Mouse (Mus musculus) hindbrain, embryonic 12.5 days (tissue): ENCODE results near the gene Rgs6. TPM values are rescaled to one million over a fixed set of nuclear protein-coding genes. Genes with fewer than 3 reads are reported as not detected.

Experiments
- ATAC-seq: fragments of 200-750 bp; cut with Nextera tagmentation; 2 replicates; pipeline ENCODE4 v1.8.0; 2017; ENCODE audit warnings: moderate TSS enrichment; ENCODE audit not compliant: low FRiP score
- H3K27ac ChIP-seq: fragments of 300-500 bp; sonication (generic); 2 replicates; pipeline ENCODE4 v1.5.1; 2016; ENCODE audit warnings: mild to moderate bottlenecking
- H3K27me3 ChIP-seq: fragments of 300-500 bp; sonication (generic); 2 replicates; pipeline ENCODE4 v1.6.1; 2016; ENCODE audit warnings: mild to moderate bottlenecking
- H3K36me3 ChIP-seq: fragments of 300-500 bp; sonication (generic); 2 replicates; pipeline ENCODE4 v1.6.1; 2016; ENCODE audit warnings: mild to moderate bottlenecking
- H3K4me1 ChIP-seq: fragments of 300-500 bp; sonication (generic); 2 replicates; pipeline ENCODE4 v1.6.1; 2016
- H3K4me2 ChIP-seq: fragments of 300-500 bp; sonication (generic); replicated peaks from 2 replicates; pipeline ENCODE4 v1.6.1; 2016; ENCODE audit warnings: mild to moderate bottlenecking
- H3K4me3 ChIP-seq: fragments of 300-500 bp; sonication (generic); 2 replicates; pipeline ENCODE4 v1.5.1; 2016; ENCODE audit warnings: mild to moderate bottlenecking
- H3K9ac ChIP-seq: fragments of 300-500 bp; sonication (generic); 2 replicates; pipeline ENCODE4 v1.6.1; 2016; ENCODE audit warnings: mild to moderate bottlenecking, moderate library complexity
- H3K9me3 ChIP-seq: fragments of 300-500 bp; sonication (generic); replicated peaks from 2 replicates; pipeline ENCODE4 v1.6.1; 2016; ENCODE audit warnings: mild to moderate bottlenecking
- WGBS: fragments of 180-500 bp; shearing (Covaris S2); methylation state at CpG from one replicate; pipeline ENCODE4 v1.1.7; 2016; 5-methylcytosine and 5-hydroxymethylcytosine counted together
- polyA plus RNA-seq: library from polyadenylated mRNA; unstranded; fragments of >200 nt; fragmentation: Nextera tagmentation; extraction: Ambion mirVana; gene quantifications from 2 replicates; pipeline ENCODE4 v1.2.1, GENCODE M21; 2016

Rgs6 gene
- polyA plus RNA-seq, 1 experiment from 2014 or later = 2.4 TPM

DNA sequence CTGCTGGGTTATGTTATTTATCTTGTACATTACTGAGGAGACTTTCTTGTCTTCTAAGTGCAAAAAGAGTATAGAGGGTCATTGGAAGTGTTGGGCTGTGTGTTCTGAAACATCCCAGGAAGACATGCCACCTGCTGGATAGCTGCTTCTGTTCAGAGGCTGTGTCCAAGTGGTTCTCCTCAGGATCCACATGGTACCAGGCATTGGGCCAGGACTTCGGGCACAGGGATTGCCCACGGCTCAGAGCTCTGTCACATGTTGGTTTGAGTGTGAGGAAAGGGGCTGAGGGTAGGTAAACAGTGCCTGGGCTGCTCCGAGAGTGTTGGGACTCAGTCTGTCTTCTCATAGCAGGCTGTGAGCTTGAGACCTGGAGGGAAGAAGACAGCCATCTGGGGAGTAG lies 79.3 kb downstream of the Rgs6 start:
- no peak for ATAC-seq
- Histone ChIP-seq H3K4me2 (no peak overlapping the region), H3K9me3 (no peaks in the 10 kb centered on the region), H3K27me3 (no peaks in the 10 kb centered on the region), H3K27ac (no peak overlapping the region), H3K36me3 (no peaks in the 10 kb centered on the region), H3K4me3 (no peak overlapping the region), H3K4me1 (no peaks in the 10 kb centered on the region), H3K9ac (no peak overlapping the region)
- WGBS = 85% methylated on average over 3 of the region's 3 CpGs

DNA sequence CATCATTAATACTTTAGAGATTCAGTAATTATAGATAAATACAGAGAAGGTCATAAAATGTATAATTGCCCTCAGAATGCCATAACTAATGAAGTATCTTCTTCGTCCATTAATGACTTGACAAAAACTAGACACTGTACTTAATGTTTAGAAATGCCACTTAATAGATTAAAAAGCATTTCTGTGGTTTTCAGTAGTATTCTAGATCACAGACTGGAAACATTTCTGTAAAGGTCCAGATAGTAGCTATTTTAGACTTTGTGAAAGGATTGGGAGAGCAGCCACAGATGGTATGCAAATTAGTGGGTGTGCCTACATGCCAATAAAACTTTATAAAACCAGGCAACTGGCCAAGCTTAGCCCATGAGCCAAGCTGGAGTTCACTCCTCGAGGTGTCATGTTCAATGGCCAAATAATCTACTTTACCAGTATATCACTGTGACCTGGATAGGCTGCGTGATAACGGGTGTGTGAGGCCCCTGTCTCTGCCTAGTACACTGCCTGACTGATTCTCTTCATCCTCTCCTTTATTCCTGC lies 82.2 kb downstream of the Rgs6 start:
- H3K9me3 ChIP-seq = no peaks in the 10 kb centered on the region
- no peak overlapping the region for H3K4me3 ChIP-seq
- H3K4me1 ChIP-seq = peaks cover 6% of the 10 kb centered on the region; the same call in 1 of the 2 replicates
- no peaks in the 10 kb centered on the region for H3K36me3 ChIP-seq
- H3K4me2 ChIP-seq = no peak overlapping the region
- H3K27me3 ChIP-seq = no peaks in the 10 kb centered on the region
- no peak for ATAC-seq
- WGBS = 88% methylated on average over 4 of the region's 4 CpGs
- no peak overlapping the region for H3K27ac ChIP-seq
- H3K9ac ChIP-seq = no peak overlapping the region

DNA sequence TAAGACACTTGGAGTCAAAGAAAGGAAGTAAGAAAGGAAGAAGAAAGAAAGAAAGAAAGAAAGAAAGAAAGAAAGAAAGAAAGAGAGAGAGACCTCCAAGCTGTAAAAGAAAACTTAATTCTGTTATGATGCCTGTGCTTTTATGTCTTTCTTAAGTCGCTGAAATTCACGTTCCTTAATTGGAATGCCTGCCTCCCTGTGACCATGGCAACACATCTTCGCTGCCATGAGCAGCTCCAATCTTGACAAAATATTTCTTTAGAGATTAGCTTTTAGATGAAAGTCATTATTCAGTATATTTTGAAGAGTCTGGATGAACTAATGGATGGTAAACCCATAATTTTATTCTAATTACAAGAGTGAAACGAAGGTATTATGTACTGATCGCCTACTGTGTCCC lies 83.5 kb downstream of the Rgs6 start:
- Histone ChIP-seq H3K9me3 (no peaks in the 10 kb centered on the region), H3K27me3 (no peaks in the 10 kb centered on the region), H3K4me3 (no peak overlapping the region), H3K4me2 (no peak overlapping the region), H3K9ac (no peak overlapping the region), H3K27ac (no peak overlapping the region), H3K4me1 (peaks cover 8% of the 10 kb centered on the region; the same call in 1 of the 2 replicates), H3K36me3 (no peaks in the 10 kb centered on the region)
- no peak for ATAC-seq
- 81% methylated on average over 5 of the region's 5 CpGs for WGBS

DNA sequence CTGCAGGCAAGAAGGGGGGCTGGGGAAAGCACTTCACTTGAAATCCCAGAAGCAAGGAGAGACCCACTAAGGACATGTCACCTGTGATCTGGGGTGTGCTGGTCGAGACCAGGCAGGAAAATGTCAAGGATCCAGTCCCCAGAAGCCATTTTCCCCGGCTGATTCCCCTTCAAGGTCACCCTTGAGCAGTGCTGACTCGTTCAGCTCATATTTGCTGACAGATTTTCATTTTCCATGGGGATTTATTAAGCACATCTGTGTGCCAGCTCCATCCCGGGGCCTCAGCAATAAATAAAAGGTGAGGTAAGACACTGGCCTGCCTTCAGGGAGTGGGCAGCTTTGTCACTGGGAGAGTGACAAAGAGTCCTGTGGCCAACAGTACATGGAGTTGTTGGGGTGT lies 87.0 kb downstream of the Rgs6 start:
- 51% methylated on average over 4 of the region's 4 CpGs for WGBS
- Histone ChIP-seq H3K9me3 (no peaks in the 10 kb centered on the region), H3K27ac (no peak overlapping the region), H3K4me2 (no peak overlapping the region), H3K4me3 (no peak overlapping the region), H3K4me1 (peaks cover 8% of the 10 kb centered on the region; the same call in 1 of the 2 replicates), H3K9ac (no peak overlapping the region), H3K36me3 (no peaks in the 10 kb centered on the region), H3K27me3 (no peaks in the 10 kb centered on the region)
- no peak for ATAC-seq

DNA sequence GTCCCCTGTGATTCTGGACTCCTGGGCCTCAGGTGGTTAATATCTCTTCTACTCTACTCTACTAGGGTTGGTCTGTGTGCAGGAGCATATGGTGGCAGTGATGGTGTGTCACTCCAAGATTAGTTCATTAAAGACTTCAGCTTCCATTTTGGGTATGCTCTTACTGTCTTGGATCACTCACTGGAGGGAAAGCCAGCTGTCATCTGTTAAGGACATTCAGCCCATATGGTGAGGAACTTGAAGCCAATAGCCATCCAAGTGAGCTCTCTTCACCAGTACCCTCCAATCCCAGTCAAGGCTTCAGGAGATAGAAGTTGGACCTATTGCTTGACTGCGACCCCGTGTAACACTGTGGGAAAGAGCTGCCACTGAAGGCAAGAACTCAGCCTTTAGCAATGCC lies 98.9 kb downstream of the Rgs6 start:
- H3K9ac ChIP-seq = no peak overlapping the region
- no peak overlapping the region for H3K4me2 ChIP-seq
- no peaks in the 10 kb centered on the region for H3K4me1 ChIP-seq
- no peak for ATAC-seq
- 92% methylated on average over 2 of the region's 2 CpGs for WGBS
- H3K9me3 ChIP-seq = no peaks in the 10 kb centered on the region
- H3K27ac ChIP-seq = no peak overlapping the region
- no peak overlapping the region for H3K4me3 ChIP-seq
- no peaks in the 10 kb centered on the region for H3K36me3 ChIP-seq
- H3K27me3 ChIP-seq = no peaks in the 10 kb centered on the region

DNA sequence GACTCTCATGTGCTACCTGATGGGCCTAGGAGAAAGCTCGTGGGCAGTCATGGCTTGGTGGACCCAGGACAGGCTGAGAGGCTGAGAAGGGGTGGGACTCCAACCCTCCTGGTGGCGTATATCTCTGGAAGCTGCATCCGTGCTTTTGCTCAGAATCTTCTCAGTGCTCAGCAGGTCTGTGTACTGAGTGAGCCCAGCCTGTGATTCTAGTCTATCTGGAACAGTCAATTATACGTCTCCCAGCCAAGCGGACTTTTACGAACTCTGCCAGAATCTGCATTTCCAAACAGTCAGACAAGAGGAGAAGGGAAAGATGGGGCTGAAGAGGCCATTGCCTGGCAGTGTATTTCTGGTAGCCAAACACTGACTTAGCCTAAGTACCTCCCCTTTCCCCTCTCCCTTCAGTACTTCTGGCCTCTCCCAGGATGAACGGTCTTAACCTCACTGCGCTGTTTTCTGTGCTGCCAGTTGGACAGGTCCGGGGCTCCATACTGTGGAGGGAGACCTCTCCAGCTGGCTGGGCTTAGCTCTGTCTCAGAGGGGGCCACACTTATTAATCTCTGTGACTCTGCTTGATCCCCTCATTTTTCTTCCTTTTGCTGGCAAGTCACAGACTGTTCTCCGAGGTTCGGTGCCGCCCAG lies 110.9 kb downstream of the Rgs6 start:
- no peak for ATAC-seq
- WGBS = 85% methylated on average over 12 of the region's 12 CpGs
- no peak overlapping the region for H3K4me2 ChIP-seq

DNA sequence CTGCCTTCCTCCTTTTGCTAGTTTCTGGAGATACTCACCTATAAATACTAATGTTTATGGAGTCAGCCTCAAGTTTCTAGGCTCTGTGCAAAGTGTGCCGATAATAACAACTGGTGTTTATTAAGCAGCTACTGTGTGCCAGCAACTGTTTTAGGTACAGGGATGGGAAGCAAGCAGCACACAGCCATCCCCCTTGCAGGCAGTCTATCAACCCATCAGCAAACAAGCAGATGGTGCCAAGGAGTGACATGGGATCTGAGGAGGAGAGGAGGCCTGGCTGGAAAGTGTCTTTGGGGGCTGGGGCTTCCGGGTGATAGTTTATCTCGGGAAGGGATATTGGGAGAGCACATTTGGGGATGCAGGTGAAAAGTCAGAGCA lies 111.4 kb downstream of the Rgs6 start:
- WGBS = 85% methylated on average over 3 of the region's 3 CpGs
- no peaks in the 10 kb centered on the region for H3K9me3 ChIP-seq
- no peak overlapping the region for H3K4me3 ChIP-seq
- H3K9ac ChIP-seq = no peak overlapping the region
- ATAC-seq = no peak
- H3K4me2 ChIP-seq = no peak overlapping the region
- H3K27ac ChIP-seq = no peak overlapping the region
- no peaks in the 10 kb centered on the region for H3K4me1 ChIP-seq
- H3K36me3 ChIP-seq = no peaks in the 10 kb centered on the region
- no peaks in the 10 kb centered on the region for H3K27me3 ChIP-seq

More for the DNA sequence above, 110.9 kb downstream of the Rgs6 start:
- no peaks in the 10 kb centered on the region for H3K9me3 ChIP-seq
- H3K4me1 ChIP-seq = no peaks in the 10 kb centered on the region
- no peaks in the 10 kb centered on the region for H3K27me3 ChIP-seq
- no peak overlapping the region for H3K4me3 ChIP-seq
- H3K36me3 ChIP-seq = no peaks in the 10 kb centered on the region
- H3K27ac ChIP-seq = no peak overlapping the region
- no peak overlapping the region for H3K9ac ChIP-seq

DNA sequence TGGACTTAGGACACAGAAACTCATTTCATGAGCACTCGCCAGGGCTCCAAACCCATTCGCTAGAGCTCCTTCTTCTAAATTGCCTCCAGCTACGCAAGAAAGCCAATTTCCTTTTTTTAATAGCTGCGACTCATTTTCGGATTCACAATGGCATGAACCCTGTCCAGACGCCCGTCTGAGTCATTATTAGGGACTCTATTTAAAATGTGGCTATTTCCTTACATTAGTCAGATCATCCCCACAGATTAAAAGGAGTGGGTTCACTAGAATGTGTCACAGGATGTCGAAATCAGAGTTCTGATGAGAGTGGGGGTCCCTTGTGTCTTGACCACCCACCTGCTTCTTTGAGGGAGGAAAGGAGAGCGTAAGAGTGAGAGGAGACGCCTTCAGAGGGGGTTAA lies 112.1 kb downstream of the Rgs6 start:
- Histone ChIP-seq H3K27me3 (no peaks in the 10 kb centered on the region), H3K4me2 (no peak overlapping the region), H3K4me1 (no peaks in the 10 kb centered on the region), H3K36me3 (no peaks in the 10 kb centered on the region), H3K4me3 (no peak overlapping the region), H3K27ac (no peak overlapping the region), H3K9me3 (no peaks in the 10 kb centered on the region), H3K9ac (no peak overlapping the region)
- no peak for ATAC-seq
- 82% methylated on average over 10 of the region's 10 CpGs for WGBS

DNA sequence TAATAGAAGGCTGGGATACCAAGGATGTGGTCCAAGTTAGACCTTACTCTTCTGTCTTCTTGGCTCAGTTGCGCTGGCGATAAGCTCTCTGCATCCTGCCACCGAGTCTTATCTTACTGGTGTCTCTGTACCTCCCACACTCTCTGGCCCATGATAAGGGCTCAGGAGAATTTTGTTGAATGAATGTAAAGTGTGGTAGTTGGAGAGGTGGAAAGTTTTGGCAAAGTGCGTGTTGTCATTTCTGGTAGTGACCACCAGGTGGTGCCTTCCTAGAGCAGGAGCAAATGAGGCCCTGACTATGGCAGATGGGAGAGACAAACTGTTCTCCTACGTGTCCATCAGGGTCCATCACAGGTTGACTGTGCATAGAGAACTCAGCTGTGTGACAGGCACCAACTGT lies 112.7 kb downstream of the Rgs6 start:
- WGBS = 51% methylated on average over 5 of the region's 5 CpGs
- ATAC-seq = no peak
- no peaks in the 10 kb centered on the region for H3K36me3 ChIP-seq
- no peak overlapping the region for H3K4me3 ChIP-seq
- no peaks in the 10 kb centered on the region for H3K27me3 ChIP-seq
- H3K9me3 ChIP-seq = no peaks in the 10 kb centered on the region
- no peak overlapping the region for H3K27ac ChIP-seq
- no peak overlapping the region for H3K9ac ChIP-seq
- H3K4me2 ChIP-seq = no peak overlapping the region
- no peaks in the 10 kb centered on the region for H3K4me1 ChIP-seq

DNA sequence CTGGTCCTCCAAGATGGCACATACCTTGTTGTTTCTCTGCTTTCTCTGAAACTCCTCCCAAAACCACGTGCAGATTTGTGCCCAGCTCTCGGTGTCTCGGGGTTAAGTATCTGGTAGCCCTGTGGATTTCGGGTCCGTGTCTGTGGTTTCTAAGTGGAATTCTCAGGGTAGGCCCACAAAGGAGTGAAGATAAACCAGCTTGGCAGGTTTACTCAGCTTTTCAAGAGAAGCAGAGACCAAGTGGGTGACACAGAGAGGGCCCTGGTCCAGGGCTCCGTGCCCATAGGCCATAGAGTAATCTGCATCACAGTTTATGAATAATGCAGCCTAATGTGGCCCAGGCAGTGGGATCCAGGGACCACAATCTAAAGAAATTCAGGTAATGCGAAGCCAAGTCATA lies 113.3 kb downstream of the Rgs6 start:
- Histone ChIP-seq H3K27me3 (no peaks in the 10 kb centered on the region), H3K4me2 (no peak overlapping the region), H3K4me3 (no peak overlapping the region), H3K9me3 (no peaks in the 10 kb centered on the region), H3K9ac (no peak overlapping the region), H3K36me3 (no peaks in the 10 kb centered on the region), H3K27ac (no peak overlapping the region), H3K4me1 (no peaks in the 10 kb centered on the region)
- ATAC-seq = no peak
- WGBS = 81% methylated on average over 7 of the region's 7 CpGs

DNA sequence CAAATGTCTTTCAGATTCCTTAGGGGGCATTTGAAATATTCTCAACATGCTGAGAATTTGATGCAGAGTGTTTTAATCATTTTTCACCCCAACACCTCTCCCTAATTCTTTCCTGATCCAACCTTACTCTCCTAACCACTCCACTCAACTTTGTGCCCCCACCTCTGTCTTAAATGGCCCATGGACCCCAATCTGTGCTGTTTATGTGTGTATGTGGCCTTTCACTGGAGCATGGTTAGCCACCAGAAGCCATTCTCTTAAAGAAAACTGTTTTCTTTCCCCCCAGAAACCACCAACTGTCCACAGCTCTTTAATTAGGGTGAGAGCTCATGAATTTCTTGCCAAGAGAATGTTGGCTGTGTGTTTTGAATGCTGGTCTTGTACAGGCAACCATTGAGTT lies 122.3 kb downstream of the Rgs6 start:
- no peak overlapping the region for H3K27ac ChIP-seq
- no peak overlapping the region for H3K9ac ChIP-seq
- H3K4me2 ChIP-seq = no peak overlapping the region
- no peaks in the 10 kb centered on the region for H3K9me3 ChIP-seq
- H3K4me3 ChIP-seq = no peak overlapping the region
- no peaks in the 10 kb centered on the region for H3K36me3 ChIP-seq
- no peak for ATAC-seq
- no peaks in the 10 kb centered on the region for H3K4me1 ChIP-seq
- no peaks in the 10 kb centered on the region for H3K27me3 ChIP-seq

DNA sequence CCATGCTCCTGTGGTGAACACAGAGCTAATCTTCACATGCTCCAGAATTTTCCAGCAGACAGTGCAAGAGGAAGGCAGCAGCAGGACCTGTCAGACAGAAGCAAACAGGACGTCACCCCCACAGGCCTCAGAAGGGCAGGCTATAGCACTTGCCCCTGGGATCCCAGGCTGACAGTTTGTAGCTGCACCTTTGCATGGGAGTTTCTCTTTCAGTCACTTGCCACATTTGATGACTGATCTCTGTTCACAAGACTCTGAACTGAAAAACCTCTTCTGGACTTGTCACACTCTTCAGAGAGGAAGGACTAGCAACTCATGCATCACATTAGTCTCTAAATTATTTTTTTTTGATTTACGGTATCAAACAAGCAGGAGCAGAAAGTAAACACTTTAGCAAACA lies 126.2 kb downstream of the Rgs6 start:
- H3K4me1 ChIP-seq = no peaks in the 10 kb centered on the region
- WGBS = 81% methylated on average over 2 of the region's 2 CpGs
- no peak overlapping the region for H3K27ac ChIP-seq

DNA sequence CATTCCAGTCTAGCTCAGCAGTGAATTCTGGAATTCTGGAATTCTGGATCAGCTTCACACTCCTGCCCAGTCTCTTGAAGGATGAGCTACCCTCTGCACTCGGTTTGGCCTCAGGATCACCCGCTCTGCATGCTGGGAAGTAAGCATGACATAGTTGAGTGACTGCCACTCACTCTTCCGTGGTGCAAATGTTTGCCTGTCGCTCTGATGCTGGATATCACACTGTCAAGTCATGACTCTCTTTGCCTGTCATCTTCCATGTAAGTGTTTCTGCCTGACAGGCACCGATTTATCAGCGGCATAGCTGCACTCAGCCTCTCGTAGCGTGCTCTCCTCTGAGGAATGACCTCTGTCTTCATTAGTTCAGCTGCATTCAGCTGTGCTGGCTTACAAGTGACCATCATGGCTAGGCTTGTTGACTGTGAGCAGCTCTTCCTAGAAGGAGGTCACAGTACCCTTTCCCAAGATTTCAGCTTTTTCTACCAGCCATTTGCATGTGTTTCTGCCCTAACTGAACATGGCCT lies 135.0 kb downstream of the Rgs6 start:
- Histone ChIP-seq H3K27ac (no peak overlapping the region), H3K27me3 (no peaks in the 10 kb centered on the region), H3K9ac (no peak overlapping the region), H3K36me3 (no peaks in the 10 kb centered on the region), H3K4me2 (no peak overlapping the region), H3K4me1 (no peaks in the 10 kb centered on the region), H3K4me3 (no peak overlapping the region), H3K9me3 (no peaks in the 10 kb centered on the region)
- WGBS = 86% methylated on average over 8 of the region's 8 CpGs
- no peak for ATAC-seq

More for the DNA sequence above, 126.2 kb downstream of the Rgs6 start:
- Histone ChIP-seq H3K9me3 (no peaks in the 10 kb centered on the region), H3K27me3 (no peaks in the 10 kb centered on the region), H3K36me3 (no peaks in the 10 kb centered on the region), H3K4me3 (no peak overlapping the region), H3K9ac (no peak overlapping the region), H3K4me2 (no peak overlapping the region)
- ATAC-seq = no peak
